Mouse (Mus musculus): Measurements from ENCODE around the gene Gm1604a. TPM values are rescaled to one million over a fixed set of nuclear protein-coding genes. Genes with fewer than 3 reads are reported as not detected.
"Not testable (repeated sequence)": the region's sequence is repeated elsewhere in the genome, so short reads cannot be mapped to it uniquely, and the experiment has no call there.

Gene Gm1604a
- polyA plus RNA-seq, 1 experiment from 2014 or later: not detected

GRCm38 (mm10) chr17:7084523-7084922, 59.2 kb downstream of the Gm1604a start:
- H3K4me2 ChIP-seq; H3K9ac ChIP-seq; H3K9me3 ChIP-seq; H3K4me1 ChIP-seq; H3K4me3 ChIP-seq; H3K27me3 ChIP-seq; ATAC-seq (ENCODE audit: insufficient number of reproducible peaks, low FRiP score, low TSS enrichment, low read depth); H3K36me3 ChIP-seq; H3K27ac ChIP-seq: not testable (repeated sequence)
- 60% methylated on average over 1 of the region's 5 CpGs for WGBS

- H3K4me3 ChIP-seq; H3K9ac ChIP-seq; H3K9me3 ChIP-seq; H3K27ac ChIP-seq; H3K36me3 ChIP-seq; H3K27me3 ChIP-seq; H3K4me2 ChIP-seq; ATAC-seq (ENCODE audit: insufficient number of reproducible peaks, low FRiP score, low TSS enrichment, low read depth); H3K4me1 ChIP-seq: not testable (repeated sequence)
- no CpG with 5 or more reads among the region's 12 CpGs for WGBS
Measured at GRCm38 (mm10) chr17:7085469-7086168, 60.3 kb downstream of the Gm1604a start.

DNA sequence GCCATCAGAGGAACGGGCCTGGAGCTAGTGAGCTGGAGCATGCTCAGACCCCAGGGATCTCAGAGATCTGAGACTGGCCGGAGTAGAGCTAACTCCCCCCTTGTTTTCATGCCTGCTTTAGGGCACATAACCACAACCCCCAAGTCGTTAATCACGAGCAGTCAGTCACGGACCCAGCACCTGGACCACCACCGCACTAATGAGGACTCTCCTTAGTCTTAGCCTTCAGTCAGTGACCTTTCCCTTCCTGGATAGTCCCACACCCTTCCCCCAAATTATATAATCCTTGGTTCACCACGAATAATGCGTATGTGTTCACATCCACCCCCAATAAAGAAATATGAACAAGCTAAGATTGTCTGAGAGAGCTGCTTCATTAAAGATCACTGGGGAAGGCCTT, 61.5 kb downstream of the Gm1604a start:
- H3K9ac ChIP-seq, H3K4me3 ChIP-seq: not testable (repeated sequence)
- 52% methylated on average over 6 of the region's 8 CpGs for WGBS

GRCm38 (mm10) chr17:7097835-7098519, 72.6 kb downstream of the Gm1604a start:
- H3K27ac ChIP-seq; H3K36me3 ChIP-seq; H3K9me3 ChIP-seq; H3K9ac ChIP-seq; H3K4me1 ChIP-seq; H3K4me2 ChIP-seq; H3K4me3 ChIP-seq; ATAC-seq (ENCODE audit: insufficient number of reproducible peaks, low FRiP score, low TSS enrichment, low read depth); H3K27me3 ChIP-seq: not testable (repeated sequence)
- no CpG with 5 or more reads among the region's 12 CpGs for WGBS

More for the DNA sequence above, 61.5 kb downstream of the Gm1604a start:
- H3K9me3 ChIP-seq; H3K4me1 ChIP-seq; H3K27ac ChIP-seq; H3K36me3 ChIP-seq; H3K4me2 ChIP-seq; H3K27me3 ChIP-seq; ATAC-seq (ENCODE audit: insufficient number of reproducible peaks, low FRiP score, low TSS enrichment, low read depth): not testable (repeated sequence)

DNA sequence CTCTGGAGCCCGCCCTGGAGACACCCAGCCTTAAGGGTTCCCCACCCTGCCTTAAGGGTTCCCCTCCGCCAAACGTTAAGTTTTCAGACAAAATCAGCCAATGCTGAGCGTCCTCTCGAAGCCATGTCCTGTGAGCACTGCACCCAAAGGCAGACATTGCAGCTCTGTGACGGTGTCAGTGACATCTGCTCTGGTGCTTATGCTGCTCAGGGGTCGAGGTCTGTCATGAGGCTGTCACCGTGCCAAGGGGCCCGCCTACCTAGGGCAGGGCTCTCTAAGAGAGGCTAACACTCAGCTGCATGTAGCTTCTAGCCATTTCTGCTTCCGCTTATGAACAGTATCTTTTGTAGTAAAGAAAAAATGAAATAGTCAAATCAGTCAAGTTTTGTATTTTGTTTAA, 73.7 kb downstream of the Gm1604a start:
- H3K27me3 ChIP-seq; H3K4me2 ChIP-seq; H3K36me3 ChIP-seq; H3K27ac ChIP-seq; H3K9me3 ChIP-seq; H3K9ac ChIP-seq; H3K4me1 ChIP-seq; ATAC-seq (ENCODE audit: insufficient number of reproducible peaks, low FRiP score, low TSS enrichment, low read depth); H3K4me3 ChIP-seq: not testable (repeated sequence)
- 54% methylated on average over 4 of the region's 10 CpGs for WGBS

DNA sequence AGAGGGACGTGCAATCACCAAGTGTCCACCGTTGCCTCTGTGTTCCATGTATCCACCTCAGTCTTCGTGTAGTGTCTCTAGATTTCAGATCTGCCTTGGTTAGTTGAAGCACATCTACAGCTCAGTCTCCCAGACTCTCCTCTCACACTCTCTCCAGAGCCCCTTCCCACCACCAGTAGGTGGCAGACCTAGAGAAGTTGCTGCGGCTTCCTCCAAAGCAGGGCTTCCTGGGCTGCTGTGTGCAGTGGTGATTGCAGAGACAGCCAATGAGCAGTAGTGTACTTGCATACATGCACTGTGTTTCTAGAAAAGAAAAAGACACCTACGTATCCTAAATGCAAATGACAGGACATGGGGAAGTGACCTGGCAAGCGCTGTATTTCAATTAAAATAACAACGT, 77.6 kb downstream of the Gm1604a start:
- not testable (repeated sequence) for H3K4me1 ChIP-seq; H3K4me3 ChIP-seq; H3K4me2 ChIP-seq; H3K9ac ChIP-seq; ATAC-seq (ENCODE audit: insufficient number of reproducible peaks, low FRiP score, low TSS enrichment, low read depth); H3K36me3 ChIP-seq; H3K27ac ChIP-seq; H3K9me3 ChIP-seq; H3K27me3 ChIP-seq
- WGBS: no CpG with 5 or more reads among the region's 7 CpGs

GRCm38 (mm10) chr17:7111658-7112057, 86.3 kb downstream of the Gm1604a start:
- not testable (repeated sequence) for H3K4me2 ChIP-seq; H3K9ac ChIP-seq; H3K27me3 ChIP-seq; H3K9me3 ChIP-seq; H3K4me3 ChIP-seq; H3K27ac ChIP-seq; H3K4me1 ChIP-seq; ATAC-seq (ENCODE audit: insufficient number of reproducible peaks, low FRiP score, low TSS enrichment, low read depth); H3K36me3 ChIP-seq
- WGBS: 81% methylated on average over 4 of the region's 4 CpGs

DNA sequence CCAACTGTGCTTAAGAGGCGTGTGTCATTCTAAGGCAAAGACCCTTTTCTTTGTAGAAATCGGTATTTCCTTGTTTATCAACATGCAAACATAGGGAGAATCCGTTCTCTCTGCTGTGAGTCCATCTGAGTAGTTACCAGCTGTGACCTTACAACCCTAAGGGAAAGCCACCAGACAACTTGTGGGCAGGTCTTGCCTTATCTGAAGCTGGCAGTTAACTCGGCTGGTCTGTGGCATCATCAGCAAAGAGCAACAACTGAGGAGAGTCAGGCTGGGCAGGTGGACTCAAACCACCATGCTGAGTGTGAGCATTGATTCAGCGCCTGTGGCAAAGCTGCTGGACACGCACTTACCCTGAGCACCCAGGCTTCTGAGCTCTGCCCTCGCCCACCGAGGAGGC, 90.9 kb downstream of the Gm1604a start:
- H3K4me2 ChIP-seq; H3K4me3 ChIP-seq; H3K9ac ChIP-seq; H3K27me3 ChIP-seq; H3K9me3 ChIP-seq; ATAC-seq (ENCODE audit: insufficient number of reproducible peaks, low FRiP score, low TSS enrichment, low read depth); H3K27ac ChIP-seq; H3K36me3 ChIP-seq; H3K4me1 ChIP-seq: not testable (repeated sequence)
- 84% methylated on average over 7 of the region's 8 CpGs for WGBS

DNA sequence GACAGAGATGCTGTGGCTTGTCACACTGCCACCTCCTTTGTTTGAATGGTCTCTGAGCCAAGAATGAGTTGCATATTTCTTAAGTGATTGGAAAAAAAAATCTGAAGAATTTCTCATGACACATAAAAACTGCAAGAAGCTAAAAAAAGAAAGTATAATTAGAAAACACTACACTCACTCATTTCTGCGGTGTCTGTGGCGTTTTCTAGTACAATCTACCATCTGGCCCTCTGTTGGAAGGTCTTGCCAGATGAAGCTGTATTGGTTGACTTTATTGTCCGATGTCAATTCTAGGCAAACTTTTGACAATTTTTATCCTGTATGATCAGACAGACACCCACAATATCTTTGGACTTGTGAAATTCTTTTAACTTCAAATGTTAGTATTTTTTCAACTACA, 95.5 kb downstream of the Gm1604a start:
- H3K9ac ChIP-seq; H3K4me2 ChIP-seq; H3K4me3 ChIP-seq; H3K9me3 ChIP-seq; H3K36me3 ChIP-seq; H3K27ac ChIP-seq; H3K4me1 ChIP-seq; H3K27me3 ChIP-seq; ATAC-seq (ENCODE audit: insufficient number of reproducible peaks, low FRiP score, low TSS enrichment, low read depth): not testable (repeated sequence)
- WGBS: 83% methylated on average over 3 of the region's 3 CpGs

- not testable (repeated sequence) for H3K36me3 ChIP-seq; ATAC-seq (ENCODE audit: insufficient number of reproducible peaks, low FRiP score, low TSS enrichment, low read depth); H3K27ac ChIP-seq; H3K27me3 ChIP-seq; H3K4me1 ChIP-seq; H3K4me3 ChIP-seq; H3K4me2 ChIP-seq; H3K9me3 ChIP-seq; H3K9ac ChIP-seq
- 78% methylated on average over 11 of the region's 11 CpGs for WGBS
Measured at GRCm38 (mm10) chr17:7122554-7122953, 97.2 kb downstream of the Gm1604a start.

DNA sequence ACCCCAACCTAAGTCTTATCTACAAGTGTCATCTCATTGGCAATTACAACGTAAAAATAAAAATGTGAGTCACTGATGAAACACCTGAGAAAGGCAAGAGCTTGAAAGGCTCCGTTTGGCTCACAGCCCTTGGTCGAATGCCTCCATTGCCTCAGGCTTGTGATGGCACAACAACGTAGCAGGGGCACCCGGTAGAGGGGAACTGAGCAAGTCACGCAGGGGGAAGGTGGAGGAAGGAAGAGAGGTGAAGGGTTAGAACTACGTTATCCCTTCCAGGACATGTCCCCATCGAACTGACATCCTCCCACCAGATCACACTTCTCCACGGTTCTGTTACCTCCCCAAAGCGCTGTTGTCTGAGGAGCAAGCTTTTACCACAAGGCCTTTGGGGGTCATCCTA, 101.1 kb downstream of the Gm1604a start:
- not testable (repeated sequence) for H3K9me3 ChIP-seq; H3K9ac ChIP-seq; H3K4me1 ChIP-seq; H3K27me3 ChIP-seq; H3K36me3 ChIP-seq; H3K4me3 ChIP-seq; H3K27ac ChIP-seq; H3K4me2 ChIP-seq; ATAC-seq (ENCODE audit: insufficient number of reproducible peaks, low FRiP score, low TSS enrichment, low read depth)
- 68% methylated on average over 7 of the region's 10 CpGs for WGBS

- not testable (repeated sequence) for H3K9me3 ChIP-seq; ATAC-seq (ENCODE audit: insufficient number of reproducible peaks, low FRiP score, low TSS enrichment, low read depth); H3K4me1 ChIP-seq; H3K9ac ChIP-seq; H3K27ac ChIP-seq; H3K4me2 ChIP-seq; H3K4me3 ChIP-seq; H3K36me3 ChIP-seq; H3K27me3 ChIP-seq
- no CpG with 5 or more reads among the region's 7 CpGs for WGBS
Measured at GRCm38 (mm10) chr17:7134002-7134401, 108.6 kb downstream of the Gm1604a start.

DNA sequence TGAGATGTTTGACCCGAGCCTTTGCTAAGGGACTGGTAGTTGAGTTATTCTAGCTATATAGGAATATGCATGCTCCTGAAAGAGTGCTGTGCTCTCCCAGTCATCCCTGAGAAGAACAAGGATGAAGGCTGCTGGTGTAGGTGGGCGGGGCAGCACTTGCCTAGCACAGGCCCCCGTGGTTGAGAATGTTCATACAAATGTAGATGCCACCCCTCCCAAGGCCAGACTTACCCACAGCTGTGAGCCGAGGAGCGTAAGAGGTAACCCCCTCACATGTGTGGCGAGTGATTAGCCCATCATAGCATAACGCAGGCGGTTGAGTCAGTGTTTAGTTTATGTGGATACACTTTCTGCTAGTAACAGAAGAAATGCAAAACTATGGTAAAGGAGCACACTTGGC, 109.9 kb downstream of the Gm1604a start:
- 87% methylated on average over 7 of the region's 8 CpGs for WGBS
- H3K36me3 ChIP-seq; ATAC-seq (ENCODE audit: insufficient number of reproducible peaks, low FRiP score, low TSS enrichment, low read depth); H3K4me3 ChIP-seq; H3K9ac ChIP-seq; H3K27me3 ChIP-seq; H3K9me3 ChIP-seq; H3K4me1 ChIP-seq; H3K27ac ChIP-seq; H3K4me2 ChIP-seq: not testable (repeated sequence)

All from limb, embryonic 15.5 days (tissue).